Mouse (Mus musculus): Measurements from ENCODE around the gene Toporsl. TPM values are rescaled to one million over a fixed set of nuclear protein-coding genes. Genes with fewer than 3 reads are reported as not detected.

Toporsl gene
- total and polyA plus RNA-seq, 2 experiments from 2014 or later: not detected

DNA sequence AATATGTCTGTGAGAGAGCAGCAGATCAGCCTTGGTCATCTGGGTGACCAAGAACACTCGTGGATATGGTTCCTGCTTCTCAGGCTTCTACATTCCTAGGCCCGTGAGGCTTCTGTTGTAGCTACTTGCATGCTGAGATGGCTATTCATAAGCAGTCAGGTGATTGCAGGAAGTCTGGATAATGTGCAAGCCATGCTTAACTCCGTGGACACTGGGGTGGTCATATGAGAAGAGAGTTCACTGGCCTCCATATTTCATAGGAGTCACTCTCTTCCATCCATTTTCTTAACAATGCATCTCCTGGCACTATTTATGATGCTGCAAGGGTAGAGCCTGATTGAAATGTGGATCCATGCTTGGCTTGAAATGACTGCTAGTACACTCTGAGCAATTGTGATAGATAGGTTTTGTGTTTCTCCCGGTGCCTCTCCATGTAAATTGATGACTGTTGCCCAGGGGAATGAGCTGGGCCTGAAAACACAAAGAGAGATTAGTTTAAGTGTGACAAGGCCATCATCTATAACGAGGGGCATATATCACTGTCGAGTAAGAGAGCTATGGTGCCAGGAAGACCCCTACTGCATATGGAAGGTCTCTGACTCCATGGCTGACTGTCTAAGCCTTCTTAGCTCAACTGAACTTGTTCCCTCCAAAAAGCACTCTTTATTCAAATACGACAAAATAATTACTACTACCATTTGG is 2.3 kb downstream of the Toporsl start:
- Histone ChIP-seq H3K27me3 (ENCODE audit: insufficient read depth, low read length) (no peaks in the 10 kb centered on the region), H3K9me3 (ENCODE audit: low read length) (no peaks in the 10 kb centered on the region), H3K4me2 (ENCODE audit: low read depth) (no peak overlapping the region), H3K36me3 (ENCODE audit: insufficient read depth) (no peaks in the 10 kb centered on the region), H3K27ac (ENCODE audit: low read depth, low read length) (no peak overlapping the region), H3K9ac (no peak overlapping the region), H3K4me1 (ENCODE audit: insufficient read depth) (no peaks in the 10 kb centered on the region), H3K4me3 (ENCODE audit: low read depth, low read length) (no peak overlapping the region)
- ATAC-seq: peak; percentile 66
- DNase-seq: no peak
- 43% methylated on average over 7 of the region's 7 CpGs for whole genome bisulfite sequencing
- TF ChIP-seq CTCF (IDR thresholded peaks at IDR 0.05; ENCODE audit: low read depth): no peak

DNA sequence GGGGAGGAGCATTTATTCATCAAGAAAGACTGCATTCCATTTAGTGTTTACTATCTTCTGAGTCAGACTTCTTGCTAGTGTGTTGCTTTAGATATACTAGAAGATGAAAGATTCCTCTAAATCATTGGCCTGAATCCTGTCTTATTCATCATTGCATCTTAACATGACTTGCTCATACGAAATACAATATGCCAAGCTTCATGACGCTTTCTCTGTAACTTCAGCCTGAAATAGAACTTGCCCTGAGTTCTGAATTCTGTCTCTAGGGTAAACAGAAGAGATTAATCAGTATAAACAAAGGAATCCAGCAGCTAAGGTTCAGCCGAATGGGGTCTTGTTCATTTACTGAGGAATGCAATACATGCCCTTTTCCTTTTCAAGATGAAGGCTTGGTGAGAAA is 10.8 kb downstream of the Toporsl start:
- no peaks in the 10 kb centered on the region for H3K4me1 ChIP-seq (ENCODE audit: insufficient read depth)
- H3K27me3 ChIP-seq (ENCODE audit: insufficient read depth, low read length): no peaks in the 10 kb centered on the region
- no peak overlapping the region for H3K4me2 ChIP-seq (ENCODE audit: low read depth)
- WGBS: 44% methylated on average over 3 of the region's 3 CpGs
- no peaks in the 10 kb centered on the region for H3K36me3 ChIP-seq (ENCODE audit: insufficient read depth)
- H3K27ac ChIP-seq (ENCODE audit: low read depth, low read length): no peak overlapping the region
- DNase-seq: no peak
- H3K9me3 ChIP-seq (ENCODE audit: low read length): no peaks in the 10 kb centered on the region
- no peak overlapping the region for H3K4me3 ChIP-seq (ENCODE audit: low read depth, low read length)
- no peak for TF ChIP-seq CTCF (IDR thresholded peaks at IDR 0.05; ENCODE audit: low read depth)
- H3K9ac ChIP-seq: no peak overlapping the region
- ATAC-seq: no peak

DNA sequence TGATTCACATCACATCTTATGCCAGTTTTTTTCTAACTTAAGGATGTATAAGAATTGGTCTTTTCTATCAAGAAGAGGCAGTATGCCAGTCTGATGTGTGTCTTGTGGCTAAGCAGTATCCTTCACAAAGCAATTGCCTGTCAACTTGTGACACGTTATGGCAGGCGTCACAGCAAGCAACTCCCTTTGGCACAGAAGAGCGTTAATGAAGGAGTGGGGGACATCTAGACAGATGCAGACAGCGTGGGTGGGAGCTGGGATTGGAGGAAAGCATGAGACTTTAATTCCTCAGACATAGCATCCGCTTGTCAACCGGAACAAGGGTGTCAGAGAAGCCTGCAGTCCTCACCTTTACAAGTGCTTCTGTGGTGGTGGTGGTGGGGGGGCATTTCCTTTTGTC is 38.9 kb downstream of the Toporsl start:
- Histone ChIP-seq H3K9me3 (ENCODE audit: low read length) (no peaks in the 10 kb centered on the region), H3K9ac (no peak overlapping the region), H3K4me3 (ENCODE audit: low read depth, low read length) (no peak overlapping the region), H3K27me3 (ENCODE audit: insufficient read depth, low read length) (no peaks in the 10 kb centered on the region), H3K4me1 (ENCODE audit: insufficient read depth) (no peaks in the 10 kb centered on the region), H3K36me3 (ENCODE audit: insufficient read depth) (no peaks in the 10 kb centered on the region), H3K4me2 (ENCODE audit: low read depth) (no peak overlapping the region), H3K27ac (ENCODE audit: low read depth, low read length) (no peak overlapping the region)
- WGBS: 50% methylated on average over 6 of the region's 6 CpGs
- no peak for TF ChIP-seq CTCF (IDR thresholded peaks at IDR 0.05; ENCODE audit: low read depth)
- ATAC-seq (peak; percentile 84), DNase-seq (peak; percentile 27)

DNA sequence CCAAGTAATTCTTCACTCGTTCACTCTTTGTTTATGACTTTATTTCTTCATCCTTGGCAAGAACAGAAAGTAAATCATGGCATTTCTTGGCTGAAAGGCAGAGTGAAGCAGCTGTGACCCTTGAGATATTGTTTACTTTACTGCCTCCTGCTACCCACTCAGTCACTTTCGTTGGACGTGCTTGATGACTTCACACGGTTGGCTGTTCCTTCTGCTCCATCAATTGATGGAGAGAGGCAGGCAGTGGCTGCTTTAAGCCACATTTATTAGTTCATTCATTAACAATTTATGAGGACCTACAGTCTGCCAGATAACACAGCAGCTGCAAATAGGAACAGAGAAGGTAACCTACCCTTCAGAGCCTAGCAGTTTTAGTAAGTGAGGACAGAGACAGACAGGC is 51.7 kb downstream of the Toporsl start:
- no peak for ATAC-seq
- no peak for TF ChIP-seq CTCF (IDR thresholded peaks at IDR 0.05; ENCODE audit: low read depth)
- H3K27ac ChIP-seq (ENCODE audit: low read depth, low read length): no peak overlapping the region
- H3K27me3 ChIP-seq (ENCODE audit: insufficient read depth, low read length): no peaks in the 10 kb centered on the region
- H3K4me3 ChIP-seq (ENCODE audit: low read depth, low read length): no peak overlapping the region
- H3K4me2 ChIP-seq (ENCODE audit: low read depth): no peak overlapping the region
- H3K9me3 ChIP-seq (ENCODE audit: low read length): no peaks in the 10 kb centered on the region
- no peaks in the 10 kb centered on the region for H3K4me1 ChIP-seq (ENCODE audit: insufficient read depth)
- DNase-seq: no peak
- WGBS: 42% methylated on average over 4 of the region's 4 CpGs
- H3K36me3 ChIP-seq (ENCODE audit: insufficient read depth): no peaks in the 10 kb centered on the region
- no peak overlapping the region for H3K9ac ChIP-seq

GRCm38 (mm10) chr4:52659701-52660100 is 63.6 kb downstream of the Toporsl start:
- H3K36me3 ChIP-seq (ENCODE audit: insufficient read depth): no peaks in the 10 kb centered on the region
- ATAC-seq: no peak
- no peaks in the 10 kb centered on the region for H3K4me1 ChIP-seq (ENCODE audit: insufficient read depth)
- no peak for DNase-seq
- no peak overlapping the region for H3K4me2 ChIP-seq (ENCODE audit: low read depth)
- H3K27ac ChIP-seq (ENCODE audit: low read depth, low read length): no peak overlapping the region
- no peak overlapping the region for H3K9ac ChIP-seq
- no peaks in the 10 kb centered on the region for H3K27me3 ChIP-seq (ENCODE audit: insufficient read depth, low read length)
- no peak for TF ChIP-seq CTCF (IDR thresholded peaks at IDR 0.05; ENCODE audit: low read depth)
- no peak overlapping the region for H3K4me3 ChIP-seq (ENCODE audit: low read depth, low read length)
- no peaks in the 10 kb centered on the region for H3K9me3 ChIP-seq (ENCODE audit: low read length)

- no peak for DNase-seq
Measured at GRCm38 (mm10) chr4:52660701-52661117, 64.6 kb downstream of the Toporsl start.

GRCm38 (mm10) chr4:52661311-52661710 is 65.2 kb downstream of the Toporsl start:
- no peaks in the 10 kb centered on the region for H3K4me1 ChIP-seq (ENCODE audit: insufficient read depth)
- no peak for TF ChIP-seq CTCF (IDR thresholded peaks at IDR 0.05; ENCODE audit: low read depth)
- ATAC-seq (no peak), DNase-seq (no peak)
- H3K4me3 ChIP-seq (ENCODE audit: low read depth, low read length): no peak overlapping the region
- no peak overlapping the region for H3K9ac ChIP-seq
- H3K4me2 ChIP-seq (ENCODE audit: low read depth): no peak overlapping the region
- no peaks in the 10 kb centered on the region for H3K36me3 ChIP-seq (ENCODE audit: insufficient read depth)
- WGBS: 56% methylated on average over 5 of the region's 5 CpGs
- no peak overlapping the region for H3K27ac ChIP-seq (ENCODE audit: low read depth, low read length)
- H3K9me3 ChIP-seq (ENCODE audit: low read length): no peaks in the 10 kb centered on the region
- H3K27me3 ChIP-seq (ENCODE audit: insufficient read depth, low read length): no peaks in the 10 kb centered on the region

More at GRCm38 (mm10) chr4:52660701-52661117, 64.6 kb downstream of the Toporsl start:
- ATAC-seq: no peak; the same call in 1 of the 2 replicates
- H3K36me3 ChIP-seq (ENCODE audit: insufficient read depth): no peaks in the 10 kb centered on the region
- no peak overlapping the region for H3K4me3 ChIP-seq (ENCODE audit: low read depth, low read length)
- H3K4me1 ChIP-seq (ENCODE audit: insufficient read depth): no peaks in the 10 kb centered on the region
- TF ChIP-seq CTCF (IDR thresholded peaks at IDR 0.05; ENCODE audit: low read depth): no peak
- 7% methylated on average over 3 of the region's 3 CpGs for WGBS
- no peaks in the 10 kb centered on the region for H3K27me3 ChIP-seq (ENCODE audit: insufficient read depth, low read length)
- H3K9me3 ChIP-seq (ENCODE audit: low read length): no peaks in the 10 kb centered on the region
- no peak overlapping the region for H3K27ac ChIP-seq (ENCODE audit: low read depth, low read length)
- no peak overlapping the region for H3K4me2 ChIP-seq (ENCODE audit: low read depth)
- no peak overlapping the region for H3K9ac ChIP-seq

Other genes with a start within 250 kb of the Toporsl start
- gene Smc2, start 157.0 kb upstream of the Toporsl start, total RNA-seq (2014; rRNA removed): 11.1 and 13.3 TPM in 2 replicates
- gene Smc2, start 157.0 kb upstream of the Toporsl start, polyA plus RNA-seq (2015; fragmentation: Nextera tagmentation; extraction: Ambion mirVana): 36.9 and 44.1 TPM in 2 replicates
- gene Vma21-ps, start 99.0 kb upstream of the Toporsl start, total RNA-seq (2014; rRNA removed): not detected in 2 replicates
- gene Vma21-ps, start 99.0 kb upstream of the Toporsl start, polyA plus RNA-seq (2015; fragmentation: Nextera tagmentation; extraction: Ambion mirVana): not detected in 2 replicates
- gene Olfr275, start 218.3 kb downstream of the Toporsl start, total RNA-seq (2014; rRNA removed): not detected in 2 replicates
- gene Olfr275, start 218.3 kb downstream of the Toporsl start, polyA plus RNA-seq (2015; fragmentation: Nextera tagmentation; extraction: Ambion mirVana): not detected in 2 replicates